Mouse (Mus musculus): ENCODE data around the gene AI413582.

AI413582 gene

DNA sequence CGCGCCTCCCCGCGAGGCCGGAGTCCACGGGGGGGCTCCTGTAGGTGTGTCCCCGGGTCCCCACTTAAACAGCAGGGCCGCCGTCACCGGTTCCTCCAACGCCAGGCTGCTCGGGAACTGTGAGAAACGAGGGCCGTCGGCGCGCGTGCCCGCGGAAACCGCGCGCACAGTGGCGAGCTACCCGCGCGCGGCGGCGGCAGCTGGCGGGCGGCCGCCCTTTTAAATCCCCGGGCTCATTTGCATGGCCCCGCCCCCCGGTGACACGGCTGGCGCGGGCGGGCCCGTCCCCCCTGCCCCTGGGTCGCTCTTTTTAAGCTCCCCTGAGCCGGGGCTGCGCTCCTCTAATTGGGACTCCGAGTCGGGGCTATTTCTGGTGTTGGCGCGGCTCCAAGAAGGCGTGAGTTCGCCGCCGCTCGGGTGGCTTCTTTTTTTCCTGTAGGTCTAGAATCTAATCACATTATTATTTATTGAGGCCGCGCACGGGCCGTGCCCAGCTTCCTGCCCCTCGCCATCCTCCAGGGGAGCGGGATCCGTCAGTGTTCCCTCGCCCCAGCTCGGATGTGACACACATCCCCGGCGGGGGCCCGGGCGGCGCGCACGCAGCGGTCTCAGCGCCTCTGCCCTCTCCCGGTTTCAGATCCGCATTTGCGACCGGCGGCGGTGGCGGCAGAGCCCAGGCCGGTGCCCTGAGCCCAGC lies 9.1 kb downstream of the AI413582 start, which contains the start of gene Hmga1:
TSS of gene Hmga1 (plus strand) at position 183 of the 697 bp plus-strand sequence.
- DNase-seq (ENCODE audit: inconsistent age in 2 of 2, low spot score in 1 of 2) = peak; percentile 89 to 96

DNA sequence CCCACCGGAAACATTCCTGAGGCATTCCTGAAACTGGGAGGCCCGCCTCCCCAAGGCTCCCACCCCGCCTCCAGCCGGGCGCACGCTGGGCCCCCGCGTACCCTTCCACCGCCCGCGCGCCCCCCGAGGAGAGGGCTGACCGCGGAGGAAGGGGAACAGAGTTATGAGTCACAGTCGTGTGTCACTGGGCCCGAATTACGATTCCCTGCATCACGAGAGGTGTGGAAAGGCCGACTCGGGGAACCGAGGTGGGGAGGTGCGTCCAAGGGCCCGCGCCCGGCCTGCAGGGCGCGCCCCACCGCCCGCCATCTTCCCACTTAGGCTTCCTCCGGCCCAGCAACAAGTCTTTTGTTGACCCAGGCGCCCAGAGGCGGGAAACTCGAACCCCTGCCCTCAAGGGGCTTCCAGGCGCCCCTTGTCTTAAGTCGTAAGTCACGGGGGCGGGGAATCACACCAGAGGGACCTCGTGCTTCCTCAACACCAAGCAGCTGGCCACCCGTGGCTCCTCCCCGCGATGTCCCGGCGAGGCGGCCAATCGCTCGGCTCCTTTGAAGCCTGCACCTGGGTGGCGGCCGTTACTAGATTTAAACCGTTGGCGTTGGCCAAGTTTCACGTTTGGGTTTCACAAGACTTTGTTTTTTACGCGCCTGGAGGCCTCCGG lies 9.9 kb downstream of the AI413582 start:
- DNase-seq (ENCODE audit: inconsistent age in 2 of 2, low spot score in 1 of 2) = peak; percentile 78 to 87

DNA sequence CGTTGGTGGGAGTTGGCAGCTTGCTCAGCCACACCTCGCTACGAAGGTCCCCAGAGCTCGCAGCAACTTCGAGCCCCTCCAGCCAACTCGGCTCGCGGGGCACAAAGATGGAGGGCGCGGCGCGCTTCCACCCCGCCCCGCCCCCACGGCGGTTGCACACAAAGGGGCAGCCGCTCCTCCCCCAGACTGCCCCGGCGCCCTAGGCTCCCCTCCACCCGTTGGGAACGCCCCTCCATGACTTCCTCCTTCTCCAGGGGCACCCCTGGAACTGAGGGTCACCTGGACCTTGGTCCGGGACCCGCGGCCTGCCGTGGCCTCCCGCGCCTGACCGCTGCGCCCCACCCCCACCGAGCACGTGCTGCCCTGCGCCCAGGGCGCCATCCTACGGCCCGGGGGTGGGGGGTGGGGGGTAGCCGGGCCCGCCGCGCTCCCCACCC lies 10.5 kb downstream of the AI413582 start:
- DNase-seq (ENCODE audit: inconsistent age in 2 of 2, low spot score in 1 of 2) = peak; percentile 55 to 60

DNA sequence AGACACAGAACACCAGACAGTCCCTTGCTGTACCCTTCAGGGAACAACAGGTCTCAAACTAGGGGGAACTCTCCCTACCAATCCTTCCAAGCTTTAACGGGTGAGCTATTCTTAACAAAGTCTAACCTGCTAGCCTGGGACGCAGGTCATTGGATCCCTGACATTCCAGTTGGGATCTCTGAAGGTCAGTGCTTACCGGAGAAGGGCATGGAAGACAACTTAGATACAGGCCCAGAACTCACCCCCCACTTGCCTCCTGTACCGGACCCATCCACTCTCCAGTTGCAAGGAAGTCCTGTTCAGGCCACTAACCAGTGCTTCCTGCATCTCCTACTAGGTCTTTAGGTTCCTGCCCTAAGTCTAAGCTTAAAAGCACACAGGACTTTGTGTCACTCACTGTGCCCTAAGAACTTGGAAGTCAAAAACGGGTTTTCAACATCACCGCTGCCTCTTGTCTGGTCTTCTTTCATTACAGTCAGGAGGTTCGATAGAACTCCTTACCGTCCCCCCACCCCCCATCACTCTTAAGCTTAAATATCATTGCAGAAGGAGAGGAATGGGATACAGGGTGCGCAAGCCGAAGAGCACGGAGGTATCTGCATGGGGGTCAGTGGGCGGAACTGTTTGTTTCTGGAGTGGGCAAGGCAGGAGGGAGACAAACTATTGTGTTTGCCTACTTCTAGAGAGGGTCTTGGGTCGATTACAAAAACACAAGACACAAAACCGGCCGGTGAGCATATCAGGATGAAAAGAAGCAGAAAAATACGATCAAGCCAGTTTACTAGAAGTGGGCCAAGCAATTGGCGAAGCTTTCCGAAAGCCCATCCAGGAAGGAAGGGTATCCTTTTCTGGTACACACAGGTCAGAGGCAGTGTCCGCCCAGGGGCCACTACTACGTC lies 11.2 kb downstream of the AI413582 start:
- no peak for DNase-seq (ENCODE audit: inconsistent age in 2 of 2, low spot score in 1 of 2)

GRCm38 (mm10) chr17:27552215-27553201 lies 13.0 kb downstream of the AI413582 start:
- no peak for DNase-seq (ENCODE audit: inconsistent age in 2 of 2, low spot score in 1 of 2)

GRCm38 (mm10) chr17:27551393-27551940 lies 14.1 kb downstream of the AI413582 start:
- no peak for DNase-seq (ENCODE audit: inconsistent age in 2 of 2, low spot score in 1 of 2)

DNA sequence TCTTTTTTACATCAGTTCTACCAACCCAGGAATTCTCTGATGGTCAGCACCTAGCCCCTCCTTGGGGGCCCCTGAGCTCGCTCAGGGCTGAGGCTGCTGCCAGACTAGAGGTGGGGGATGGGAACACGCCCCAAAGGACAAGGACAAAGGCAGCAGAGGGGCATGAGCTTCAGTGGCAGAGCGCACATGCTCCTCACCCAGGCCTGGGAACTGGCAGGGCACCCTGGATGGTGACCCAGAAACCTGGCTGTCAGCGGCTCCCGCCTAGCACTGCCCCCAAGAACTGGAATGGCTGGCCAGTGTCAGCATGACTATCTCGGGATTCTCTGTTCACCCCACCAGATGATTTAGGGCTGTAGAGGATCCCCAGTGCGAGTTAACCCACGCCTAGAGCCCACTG lies 16.3 kb downstream of the AI413582 start:
- DNase-seq (ENCODE audit: inconsistent age in 2 of 2, low spot score in 1 of 2) = peak in 1 of 2 experiments; percentile 53

- peak; percentile 88 to 92 for DNase-seq (ENCODE audit: inconsistent age in 2 of 2, low spot score in 1 of 2)
These were observed 18.2 kb downstream of the AI413582 start for GRCm38 (mm10) chr17:27547253-27547868.

- no peak for DNase-seq (ENCODE audit: inconsistent age in 2 of 2, low spot score in 1 of 2)
These were observed 18.9 kb downstream of the AI413582 start for GRCm38 (mm10) chr17:27546574-27547085.

DNA sequence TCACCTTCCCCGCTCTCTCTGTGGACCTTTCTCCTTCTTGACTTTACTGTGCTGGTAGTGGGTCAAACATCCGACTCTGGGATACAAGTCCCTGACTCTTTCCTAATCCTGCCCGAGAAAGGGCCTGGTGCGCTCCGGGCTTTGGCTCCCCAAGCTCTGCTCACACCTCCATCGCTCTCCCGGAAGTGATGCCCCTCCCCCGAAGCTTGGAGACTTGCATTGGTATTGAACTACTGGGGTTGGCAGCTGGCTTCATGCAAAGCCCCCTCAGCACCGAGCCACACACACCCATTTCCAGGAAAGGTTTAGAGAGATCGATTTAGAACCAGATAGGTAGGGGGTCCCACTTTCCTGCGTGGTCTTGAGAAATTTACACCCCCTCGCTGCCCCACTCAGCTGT lies 19.6 kb downstream of the AI413582 start:
- no peak for DNase-seq (ENCODE audit: inconsistent age in 2 of 2, low spot score in 1 of 2)

GRCm38 (mm10) chr17:27544551-27544950 lies 21.0 kb downstream of the AI413582 start:
- no peak for DNase-seq (ENCODE audit: inconsistent age in 2 of 2, low spot score in 1 of 2)

- no peak for DNase-seq (ENCODE audit: inconsistent age in 2 of 2, low spot score in 1 of 2)
These were observed 23.6 kb downstream of the AI413582 start for GRCm38 (mm10) chr17:27541984-27542383.

GRCm38 (mm10) chr17:27541261-27541660 lies 24.3 kb downstream of the AI413582 start:
- DNase-seq (ENCODE audit: inconsistent age in 2 of 2, low spot score in 1 of 2) = no peak

DNA sequence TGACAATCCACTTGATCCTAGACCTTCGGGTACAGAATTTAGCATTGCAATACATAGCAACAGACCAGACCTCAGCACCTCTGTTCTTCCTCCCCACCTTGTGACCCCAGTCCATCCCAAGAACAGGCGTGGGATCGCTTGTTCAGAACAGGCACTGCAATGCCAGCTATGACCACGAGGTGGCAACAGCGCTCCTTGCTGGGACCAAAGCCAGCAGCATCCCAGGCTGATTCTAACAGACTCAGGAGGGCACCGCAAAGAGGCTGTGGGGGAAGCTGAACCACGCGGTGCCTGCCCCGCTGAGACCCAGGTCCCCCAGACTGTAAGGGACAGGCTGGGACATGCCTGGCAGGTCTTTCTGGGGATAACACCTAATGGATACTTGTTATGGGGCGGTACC lies 30.8 kb downstream of the AI413582 start:
- peak; percentile 85 to 97 for DNase-seq (ENCODE audit: inconsistent age in 2 of 2, low spot score in 1 of 2)

DNA sequence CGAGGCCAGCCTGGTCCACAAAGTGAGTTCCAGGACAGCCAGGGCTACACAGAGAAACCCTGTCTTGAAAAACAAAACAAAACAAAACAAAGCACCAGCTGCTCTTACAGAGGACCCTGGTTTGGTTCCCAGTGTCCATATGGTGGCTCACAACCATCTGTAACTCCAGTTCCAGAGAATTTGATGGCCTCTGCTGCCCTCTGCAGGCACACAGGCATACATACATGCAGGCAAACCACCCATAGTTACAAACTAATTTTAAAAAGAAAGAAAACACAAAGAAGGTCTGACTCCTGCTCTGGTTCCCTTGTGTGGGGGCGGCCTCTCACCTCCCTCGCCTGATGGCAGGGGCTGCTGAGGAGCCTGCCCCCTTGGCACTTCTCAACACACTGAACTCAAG lies 32.2 kb downstream of the AI413582 start:
- no peak for DNase-seq (ENCODE audit: inconsistent age in 2 of 2, low spot score in 1 of 2)

DNA sequence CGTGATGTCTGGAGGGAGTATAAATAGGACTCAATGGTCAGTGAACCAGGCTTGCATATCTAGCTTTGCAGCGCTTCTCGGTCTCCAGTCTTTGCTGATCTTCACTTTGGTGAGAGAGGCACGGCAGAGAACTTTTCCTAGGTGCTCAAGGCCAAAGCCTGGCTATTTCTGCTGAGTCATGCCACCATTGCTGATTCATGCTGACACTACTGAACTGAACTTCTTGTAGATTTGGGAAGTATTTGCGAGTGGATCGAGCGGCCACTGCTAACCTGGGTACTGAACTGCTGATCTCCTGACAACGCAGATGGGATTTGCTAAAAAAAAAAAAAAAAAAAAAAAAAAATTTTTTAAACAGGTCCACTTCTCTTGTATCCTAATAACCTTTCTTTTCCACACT lies 33.5 kb downstream of the AI413582 start:
- peak; percentile 66 to 84 for DNase-seq (ENCODE audit: inconsistent age in 2 of 2, low spot score in 1 of 2)

DNA sequence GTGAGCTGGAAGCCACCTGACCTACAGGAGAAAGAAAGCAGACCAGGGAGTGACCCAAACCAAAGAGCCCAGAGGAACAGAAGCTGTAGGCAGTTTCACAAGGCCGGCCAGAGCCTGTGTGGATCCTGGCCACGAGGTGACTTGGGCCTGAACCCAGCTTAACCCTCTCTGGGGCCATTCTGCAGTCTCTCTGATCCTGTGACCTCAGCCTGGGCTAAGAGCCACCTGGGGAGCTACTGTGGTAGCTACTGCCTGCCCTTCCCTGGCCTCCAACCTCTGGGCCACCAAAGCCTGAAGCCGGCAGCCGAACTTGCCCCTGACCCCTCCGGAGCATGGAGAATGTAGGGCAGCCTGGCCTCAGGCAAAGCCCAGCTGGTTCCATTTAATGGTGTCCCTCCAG lies 36.8 kb downstream of the AI413582 start:
- DNase-seq (ENCODE audit: inconsistent age in 2 of 2, low spot score in 1 of 2) = peak in 1 of 2 experiments; percentile 45

GRCm38 (mm10) chr17:27528030-27528429 lies 37.5 kb downstream of the AI413582 start:
- DNase-seq (ENCODE audit: inconsistent age in 2 of 2, low spot score in 1 of 2) = no peak

DNA sequence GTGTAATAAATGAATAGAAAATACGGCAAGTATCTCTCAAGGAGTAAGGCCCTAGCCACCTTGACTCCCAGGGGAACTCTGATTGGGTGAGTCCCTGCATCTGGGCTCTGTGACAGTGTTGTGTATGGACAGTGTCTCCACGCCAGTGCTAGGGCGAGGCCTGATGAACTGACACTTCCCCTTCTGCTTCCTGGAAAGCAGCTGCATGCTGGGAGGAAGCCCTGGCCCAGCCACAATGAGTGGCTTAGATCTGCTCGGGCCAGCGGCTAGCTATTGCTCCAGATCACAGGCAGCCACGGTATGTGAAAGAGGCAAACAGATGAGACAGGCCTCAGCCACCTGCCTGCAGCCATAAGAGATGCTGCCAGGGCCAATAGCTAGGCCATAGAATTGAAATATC lies 38.4 kb downstream of the AI413582 start:
- no peak for DNase-seq (ENCODE audit: inconsistent age in 2 of 2, low spot score in 1 of 2)

All from adrenal gland, adult (tissue).